Mouse (Mus musculus) bone marrow, adult 2 months (tissue): ENCODE data around the gene Slc27a1. TPM values are rescaled to one million over a fixed set of nuclear protein-coding genes. Genes with fewer than 3 reads are reported as not detected.
"Not testable (repeated sequence)": the region's sequence is repeated elsewhere in the genome, so short reads cannot be mapped to it uniquely, and the experiment has no call there.

Experiments
- H3K27ac ChIP-seq: fragments of 200-500 bp; 2 replicates; pipeline ENCODE4 v1.5.1; 2012; ENCODE audit warnings: low read depth, mild to moderate bottlenecking, control low read depth, inconsistent platforms, low read length; ENCODE audit not compliant: control insufficient read depth, poor library complexity, insufficient read depth
- H3K4me1 ChIP-seq: fragments of 200-500 bp; 2 replicates; pipeline ENCODE4 v1.6.1; 2011; ENCODE audit warnings: low read length; ENCODE audit not compliant: control insufficient read depth, insufficient read depth
- H3K4me3 ChIP-seq: fragments of 200-500 bp; replicated peaks from 2 replicates; pipeline ENCODE3; 2011; ENCODE audit warnings: mild to moderate bottlenecking, low read depth, low read length, control low read depth; ENCODE audit not compliant: control insufficient read depth
- CTCF ChIP-seq: fragments of 200-500 bp; IDR thresholded peaks from 2 replicates; pipeline ENCODE4 v1.5.1; 2011; ENCODE audit warnings: low read length, control low read depth; ENCODE audit not compliant: control insufficient read depth, insufficient read depth
- POLR2A ChIP-seq: fragments of 200-500 bp; IDR thresholded peaks from 2 replicates; pipeline ENCODE4 v1.6.1; 2011; ENCODE audit warnings: low read depth, mild to moderate bottlenecking, control low read depth, low read length, borderline replicate concordance; ENCODE audit not compliant: control insufficient read depth
- WGBS: fragments of 180-500 bp; shearing (Covaris S2); methylation state at CpG from one replicate; pipeline ENCODE4 v1.1.7; 2018; 5-methylcytosine and 5-hydroxymethylcytosine counted together
- polyA plus RNA-seq: library from polyadenylated mRNA; stranded (reverse); fragments of >200 nt; gene quantifications from 2 replicates; pipeline ENCODE4 v1.2.4, GENCODE M21; 2011; ENCODE audit warnings: low replicate concordance; ENCODE audit not compliant: missing spikeins, insufficient read depth, insufficient read length

The Slc27a1 gene
- polyA plus RNA-seq, 1 experiment: 11.2 TPM

DNA sequence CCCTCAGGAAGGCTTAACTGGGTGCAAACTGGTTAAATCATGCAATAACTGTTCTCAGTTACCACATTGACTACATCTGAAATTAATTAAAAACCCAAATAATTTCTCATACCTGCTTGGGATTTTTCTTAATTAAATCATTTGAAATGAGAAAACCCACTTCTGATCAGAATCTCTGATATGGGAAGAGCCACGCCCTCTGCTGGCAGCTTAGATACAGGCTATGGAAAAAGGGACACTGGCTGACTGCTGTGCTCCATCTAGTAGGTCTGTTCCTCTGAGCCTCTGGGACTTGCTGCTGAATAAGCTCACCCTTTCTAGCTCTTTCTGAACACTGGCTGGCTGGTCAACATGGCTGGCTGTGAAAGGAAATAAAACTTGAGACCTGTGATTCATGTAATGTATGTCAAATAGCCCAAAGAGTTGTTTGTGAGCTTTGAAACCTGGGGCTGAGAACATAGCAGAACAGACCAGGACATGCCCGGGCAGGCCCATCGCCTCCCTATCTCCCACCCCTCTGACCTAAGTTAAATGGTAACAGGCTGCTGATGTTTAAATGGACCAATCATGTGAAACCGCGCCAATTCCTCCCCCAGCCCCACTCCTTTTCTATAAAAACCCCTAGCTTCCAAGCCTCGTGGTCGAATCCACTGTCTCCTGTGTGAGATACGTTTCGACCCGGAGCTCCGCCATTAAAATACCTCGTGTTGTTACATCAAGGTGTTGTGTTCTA lies 37.8 kb upstream of the Slc27a1 start:
- H3K4me1 ChIP-seq, H3K27ac ChIP-seq: not testable (repeated sequence)
- 73% methylated on average over 6 of the region's 12 CpGs for WGBS

DNA sequence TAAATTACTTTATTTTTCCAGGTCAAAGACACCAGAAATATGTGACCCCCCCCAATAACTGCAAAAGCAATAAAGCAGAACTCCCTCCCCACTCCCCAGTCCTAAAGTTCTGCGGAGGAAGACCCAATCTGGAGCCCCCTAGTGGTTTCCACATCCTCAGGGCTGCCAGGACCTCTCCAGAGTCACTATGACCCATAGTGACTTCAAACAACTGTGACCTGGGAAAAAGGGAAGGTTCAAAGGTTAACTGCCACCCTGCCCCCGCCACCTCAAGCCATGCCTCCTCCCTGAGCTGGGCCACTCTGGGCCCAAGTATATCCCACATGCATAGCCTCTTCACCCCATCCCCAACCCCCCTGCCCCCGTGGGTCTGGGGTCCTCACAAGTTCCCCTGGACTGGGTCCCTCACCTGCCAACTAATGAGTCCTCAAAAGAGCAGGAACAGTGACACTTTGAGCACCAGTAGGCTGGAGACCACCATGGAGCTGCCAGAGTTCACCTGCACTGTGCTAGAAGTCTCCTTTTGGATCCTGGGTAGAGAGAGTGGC lies 34.3 kb upstream of the Slc27a1 start:
- 64% methylated on average over 3 of the region's 3 CpGs for WGBS
- TF ChIP-seq CTCF: no peak
- no peak for TF ChIP-seq POLR2A
- Histone ChIP-seq H3K4me1 (peaks cover 2% of the 10 kb centered on the region), H3K27ac (no peak overlapping the region), H3K4me3 (no peak overlapping the region)

More for the DNA sequence above, 37.8 kb upstream of the Slc27a1 start:
- TF ChIP-seq CTCF: peak; percentile 42; the same call in 1 of the 2 replicates
- not testable (repeated sequence) for H3K4me3 ChIP-seq

DNA sequence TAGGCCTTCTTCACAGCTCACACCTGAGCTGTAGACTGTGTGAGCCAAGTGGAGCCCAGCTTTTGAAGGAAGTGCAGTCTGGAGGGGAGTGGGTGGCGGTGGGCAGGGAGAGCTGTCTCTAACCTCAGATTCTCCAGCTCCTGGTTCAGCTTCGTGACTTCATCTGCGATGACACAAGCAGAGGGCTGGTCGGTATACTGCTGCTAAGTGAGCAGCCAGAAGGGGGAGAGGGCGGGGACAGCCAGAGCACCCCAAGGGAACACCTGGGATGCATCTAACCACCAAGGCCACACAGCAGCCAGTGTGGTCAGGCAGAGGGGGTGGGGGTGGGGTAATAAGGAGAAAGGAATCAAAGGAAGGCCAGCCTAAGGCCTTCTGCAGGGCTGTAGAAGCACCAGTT lies 33.0 kb upstream of the Slc27a1 start:
- 25% methylated on average over 5 of the region's 5 CpGs for WGBS
- Histone ChIP-seq H3K4me3 (no peak overlapping the region), H3K4me1 (peaks cover 2% of the 10 kb centered on the region), H3K27ac (no peak overlapping the region)
- TF ChIP-seq CTCF (no peak), POLR2A (no peak)

DNA sequence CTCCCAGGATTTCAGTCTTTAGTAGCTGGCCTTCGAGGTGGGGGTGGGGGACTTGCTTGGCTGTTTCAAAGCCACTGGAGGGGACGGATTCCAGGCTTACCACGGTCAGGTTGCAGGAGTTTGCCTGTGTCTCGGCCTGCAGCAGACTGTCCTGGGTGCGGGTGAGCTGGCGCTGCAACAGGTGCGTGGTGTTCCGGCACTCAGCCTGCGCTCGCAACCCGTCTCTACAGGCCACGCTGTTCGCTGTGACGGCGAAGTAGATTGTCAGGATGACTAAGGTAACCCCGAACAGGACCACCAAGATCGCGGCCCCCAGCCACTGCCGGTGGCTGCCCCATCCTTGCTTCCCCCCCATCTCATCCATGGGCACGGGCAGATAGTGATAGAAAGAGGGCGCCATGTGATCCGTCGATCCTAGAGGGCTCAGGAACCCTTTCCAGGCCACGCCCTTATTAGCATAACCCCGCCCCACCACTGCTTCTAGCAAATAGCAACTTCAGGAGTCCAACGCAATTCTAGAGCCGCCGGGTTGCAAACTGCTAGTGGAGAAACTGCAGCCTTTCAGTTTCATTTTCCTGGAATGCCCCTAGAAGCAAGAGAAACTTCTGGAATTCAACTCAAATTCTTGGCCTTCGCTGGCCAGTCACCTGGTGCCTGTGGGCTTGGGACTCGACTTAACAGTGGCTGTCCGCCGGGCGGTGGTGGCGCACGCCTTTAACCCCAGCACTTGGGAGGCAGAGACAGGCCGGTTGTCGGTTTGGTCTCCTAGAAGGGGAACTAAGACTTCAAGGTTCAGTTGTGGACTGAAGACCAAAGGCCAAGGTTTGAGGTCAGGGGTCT lies 31.4 kb upstream of the Slc27a1 start, which contains the start of gene Bst2:
Gene Bst2, minus strand, starts transcription at position 429 of the 840 bp plus-strand sequence.
- TF ChIP-seq CTCF: no peak
- peak; percentile 54; the same call in 1 of the 2 replicates for TF ChIP-seq POLR2A
- peak within 1 kb of the TSS; percentile 85 for H3K4me3 ChIP-seq
- H3K4me1 ChIP-seq: peaks cover 2% of the 10 kb centered on the region
- peak within 1 kb of the TSS; percentile 95 for H3K27ac ChIP-seq
- WGBS: 1% methylated on average over 37 of the region's 37 CpGs

DNA sequence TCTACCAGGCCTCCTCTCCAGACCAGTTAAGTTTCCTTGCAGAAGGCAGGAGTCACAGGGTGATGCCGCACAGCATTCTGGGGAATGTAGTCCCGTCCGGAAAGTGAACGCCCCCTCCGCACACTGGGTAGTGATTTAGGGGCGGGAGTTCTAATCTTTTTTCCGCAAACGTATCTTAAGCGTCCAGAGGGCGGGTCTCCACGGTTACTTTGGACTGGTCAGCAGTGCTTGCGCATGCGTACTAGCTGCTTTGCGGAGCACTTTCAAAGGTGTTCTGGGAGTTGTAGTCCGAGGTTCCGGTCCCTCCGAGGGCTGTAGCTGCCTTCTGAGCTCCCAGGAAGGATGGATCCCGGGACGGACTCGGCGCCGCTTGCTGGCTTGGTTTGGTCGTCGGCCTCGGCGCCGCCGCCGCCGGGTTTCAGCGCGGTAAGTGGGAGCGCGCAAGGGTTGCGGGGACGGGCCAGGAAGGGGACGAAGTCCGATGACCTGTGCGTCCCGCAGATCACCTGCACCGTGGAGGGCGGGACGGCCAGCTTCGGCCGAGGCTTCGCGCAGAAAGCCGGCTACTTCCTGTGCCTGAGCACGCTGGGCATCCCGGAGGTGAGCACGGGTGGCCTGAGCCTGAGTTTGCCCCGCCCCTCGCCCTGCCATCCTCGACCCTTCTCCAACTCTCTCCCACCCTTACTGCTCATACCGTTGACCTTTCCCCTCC lies 25.9 kb upstream of the Slc27a1 start, which contains the start of gene Mvb12a:
Gene Mvb12a, plus strand, starts transcription at position 291 of the 712 bp plus-strand sequence.
- peak within 1 kb of the TSS; percentile 67 for H3K4me3 ChIP-seq
- no peaks in the 10 kb centered on the region; the same call in 1 of the 2 replicates for H3K4me1 ChIP-seq
- H3K27ac ChIP-seq: peak within 1 kb of the TSS; percentile 4; the same call in 1 of the 2 replicates
- TF ChIP-seq CTCF: no peak
- peak; percentile 21; the same call in 1 of the 2 replicates for TF ChIP-seq POLR2A
- under 1% methylated on average over 55 of the region's 55 CpGs for WGBS

DNA sequence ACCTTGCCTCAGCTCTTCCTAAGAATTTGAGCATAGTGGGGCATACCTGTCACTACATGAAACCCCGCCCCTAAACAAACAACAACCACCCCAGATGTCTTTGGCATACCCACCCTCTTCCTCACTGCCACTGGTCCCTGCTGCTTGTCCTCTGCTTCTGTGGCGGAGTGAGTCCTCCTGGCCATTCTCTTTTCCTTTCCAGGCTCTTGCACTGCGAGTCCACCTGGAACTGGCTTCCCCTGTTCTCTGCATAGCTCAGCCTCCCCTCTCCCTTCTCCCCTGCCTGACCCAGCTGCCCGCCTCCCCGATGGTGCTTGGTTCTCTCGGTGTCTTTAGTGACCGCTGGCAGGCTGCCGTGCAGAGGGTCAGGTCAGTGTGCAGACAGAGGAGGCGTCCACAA lies 24.9 kb upstream of the Slc27a1 start:
- Histone ChIP-seq H3K4me3 (no peak overlapping the region), H3K27ac (no peak overlapping the region), H3K4me1 (no peaks in the 10 kb centered on the region; the same call in 1 of the 2 replicates)
- TF ChIP-seq CTCF: no peak
- TF ChIP-seq POLR2A: no peak
- 90% methylated on average over 9 of the region's 9 CpGs for WGBS

DNA sequence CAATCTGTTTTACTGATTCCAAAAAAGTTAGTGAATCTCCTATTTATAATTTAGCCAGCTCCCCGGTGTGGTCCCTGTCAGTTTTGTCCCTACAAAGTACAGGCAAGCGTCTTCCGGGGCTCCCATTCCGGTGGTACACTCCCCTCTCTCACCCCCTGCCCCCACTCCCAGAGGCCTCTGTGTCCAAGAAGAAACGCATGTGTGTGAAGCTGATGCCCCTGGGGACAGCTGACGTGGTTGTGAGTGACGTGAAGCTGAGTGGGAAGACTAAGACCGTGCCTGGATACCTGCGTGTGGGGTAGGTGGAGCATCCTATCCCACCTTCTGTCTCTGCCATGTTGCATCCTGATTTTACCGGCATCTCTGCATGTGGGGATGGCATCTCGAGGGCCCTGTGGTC lies 23.6 kb upstream of the Slc27a1 start:
- WGBS: 86% methylated on average over 11 of the region's 11 CpGs
- Histone ChIP-seq H3K4me3 (no peak overlapping the region), H3K4me1 (no peaks in the 10 kb centered on the region; the same call in 1 of the 2 replicates), H3K27ac (no peak overlapping the region)
- no peak for TF ChIP-seq CTCF
- TF ChIP-seq POLR2A: no peak
